Mouse (Mus musculus): ENCODE data around the gene Stard10. TPM values are rescaled to one million over a fixed set of nuclear protein-coding genes. Genes with fewer than 3 reads are reported as not detected.

The Stard10 gene
- 4.4 and 6.8 TPM in 2 replicates for polyA plus RNA-seq (2015; fragmentation: Nextera tagmentation; extraction: Ambion mirVana)

- peaks cover 13% of the 10 kb centered on the region for H3K4me1 ChIP-seq (replicated peaks)
- H3K4me3 ChIP-seq (replicated peaks): no peak within 1 kb of the TSS
- H3K9ac ChIP-seq (replicated peaks): no peak within 1 kb of the TSS
- no peak within 1 kb of the TSS for H3K27ac ChIP-seq
- peaks cover 27% of the 10 kb centered on the region for H3K27me3 ChIP-seq
- H3K36me3 ChIP-seq: no peaks in the 10 kb centered on the region
- no peak for ATAC-seq
- WGBS: 81% methylated on average over 3 of the region's 3 CpGs
- H3K9me3 ChIP-seq: no peaks in the 10 kb centered on the region
- H3K4me2 ChIP-seq (replicated peaks): no peak within 1 kb of the TSS
These were observed at the start of gene Stard10 for GRCm38 (mm10) chr7:101317014-101317413. Gene Stard10, plus strand, starts transcription at chr7:101317086.

GRCm38 (mm10) chr7:101267457-101268259, 49.2 kb upstream of the Stard10 start:
- ATAC-seq: no peak
- H3K27ac ChIP-seq: no peak overlapping the region
- no peak overlapping the region for H3K9ac ChIP-seq (replicated peaks)
- H3K4me1 ChIP-seq (replicated peaks): peaks cover 3% of the 10 kb centered on the region; the same call in 1 of the 2 replicates
- no peaks in the 10 kb centered on the region for H3K9me3 ChIP-seq
- no peak overlapping the region for H3K4me3 ChIP-seq (replicated peaks)
- peaks cover 13% of the 10 kb centered on the region for H3K36me3 ChIP-seq
- no peaks in the 10 kb centered on the region for H3K27me3 ChIP-seq
- WGBS: 81% methylated on average over 3 of the region's 3 CpGs
- H3K4me2 ChIP-seq (replicated peaks): no peak overlapping the region

- 89% methylated on average over 1 of the region's 1 CpGs for WGBS
- Histone ChIP-seq H3K4me1 (replicated peaks) (no peaks in the 10 kb centered on the region), H3K36me3 (peaks cover 36% of the 10 kb centered on the region), H3K4me3 (replicated peaks) (no peak overlapping the region), H3K4me2 (replicated peaks) (no peak overlapping the region), H3K9ac (replicated peaks) (no peak overlapping the region), H3K27ac (no peak overlapping the region), H3K27me3 (no peaks in the 10 kb centered on the region), H3K9me3 (no peaks in the 10 kb centered on the region)
- no peak for ATAC-seq
These were observed 45.3 kb upstream of the Stard10 start for GRCm38 (mm10) chr7:101271602-101272001.

- 94% methylated on average over 8 of the region's 8 CpGs for WGBS
- H3K36me3 ChIP-seq: peaks cover 46% of the 10 kb centered on the region
- no peak overlapping the region for H3K9ac ChIP-seq (replicated peaks)
- ATAC-seq: no peak
- no peak overlapping the region for H3K4me3 ChIP-seq (replicated peaks)
- H3K27ac ChIP-seq: no peak overlapping the region
- no peak overlapping the region for H3K4me2 ChIP-seq (replicated peaks)
- H3K9me3 ChIP-seq: no peaks in the 10 kb centered on the region
- no peaks in the 10 kb centered on the region for H3K4me1 ChIP-seq (replicated peaks)
- no peaks in the 10 kb centered on the region for H3K27me3 ChIP-seq
These were observed 44.3 kb upstream of the Stard10 start for GRCm38 (mm10) chr7:101272466-101273160.

- Histone ChIP-seq H3K4me3 (replicated peaks) (no peak overlapping the region), H3K4me2 (replicated peaks) (no peak overlapping the region), H3K27ac (no peak overlapping the region), H3K9ac (replicated peaks) (no peak overlapping the region), H3K9me3 (no peaks in the 10 kb centered on the region), H3K4me1 (replicated peaks) (no peaks in the 10 kb centered on the region), H3K27me3 (no peaks in the 10 kb centered on the region), H3K36me3 (peaks cover 68% of the 10 kb centered on the region)
- 85% methylated on average over 3 of the region's 3 CpGs for WGBS
- no peak for ATAC-seq
These were observed 34.2 kb upstream of the Stard10 start for GRCm38 (mm10) chr7:101282721-101283120.

GRCm38 (mm10) chr7:101284504-101284903, 32.4 kb upstream of the Stard10 start:
- Histone ChIP-seq H3K9ac (replicated peaks) (no peak overlapping the region), H3K27ac (no peak overlapping the region), H3K36me3 (peaks cover 50% of the 10 kb centered on the region), H3K27me3 (no peaks in the 10 kb centered on the region), H3K9me3 (no peaks in the 10 kb centered on the region), H3K4me1 (replicated peaks) (no peaks in the 10 kb centered on the region), H3K4me2 (replicated peaks) (no peak overlapping the region), H3K4me3 (replicated peaks) (no peak overlapping the region)
- WGBS: 100% methylated on average over 1 of the region's 1 CpGs
- ATAC-seq: no peak

- H3K4me2 ChIP-seq (replicated peaks): no peak overlapping the region
- H3K27me3 ChIP-seq: no peaks in the 10 kb centered on the region
- H3K4me3 ChIP-seq (replicated peaks): no peak overlapping the region
- no peak for ATAC-seq
- WGBS: 89% methylated on average over 4 of the region's 4 CpGs
- no peak overlapping the region for H3K27ac ChIP-seq
- no peak overlapping the region for H3K9ac ChIP-seq (replicated peaks)
- H3K4me1 ChIP-seq (replicated peaks): no peaks in the 10 kb centered on the region
- peaks cover 47% of the 10 kb centered on the region for H3K36me3 ChIP-seq
- no peaks in the 10 kb centered on the region for H3K9me3 ChIP-seq
These were observed 30.0 kb upstream of the Stard10 start for GRCm38 (mm10) chr7:101286891-101287290.

GRCm38 (mm10) chr7:101287820-101288219, 29.1 kb upstream of the Stard10 start:
- Histone ChIP-seq H3K36me3 (peaks cover 42% of the 10 kb centered on the region), H3K27ac (no peak overlapping the region), H3K27me3 (no peaks in the 10 kb centered on the region), H3K9ac (replicated peaks) (no peak overlapping the region), H3K4me3 (replicated peaks) (no peak overlapping the region), H3K4me2 (replicated peaks) (no peak overlapping the region), H3K9me3 (no peaks in the 10 kb centered on the region), H3K4me1 (replicated peaks) (no peaks in the 10 kb centered on the region)
- 88% methylated on average over 2 of the region's 2 CpGs for WGBS
- no peak for ATAC-seq

- H3K9ac ChIP-seq (replicated peaks): no peak overlapping the region
- no peak overlapping the region for H3K4me2 ChIP-seq (replicated peaks)
- H3K27me3 ChIP-seq: no peaks in the 10 kb centered on the region
- no peaks in the 10 kb centered on the region for H3K4me1 ChIP-seq (replicated peaks)
- no peaks in the 10 kb centered on the region for H3K9me3 ChIP-seq
- peak; percentile 37; the same call in 1 of the 2 replicates for ATAC-seq
- WGBS: 33% methylated on average over 4 of the region's 4 CpGs
- peaks cover 40% of the 10 kb centered on the region for H3K36me3 ChIP-seq
- no peak overlapping the region for H3K4me3 ChIP-seq (replicated peaks)
- no peak overlapping the region for H3K27ac ChIP-seq
These were observed 28.4 kb upstream of the Stard10 start for GRCm38 (mm10) chr7:101288436-101288835.

- Histone ChIP-seq H3K9me3 (no peaks in the 10 kb centered on the region), H3K36me3 (peaks cover 27% of the 10 kb centered on the region), H3K9ac (replicated peaks) (no peak overlapping the region), H3K4me3 (replicated peaks) (no peak overlapping the region), H3K4me1 (replicated peaks) (no peaks in the 10 kb centered on the region), H3K27me3 (no peaks in the 10 kb centered on the region), H3K27ac (no peak overlapping the region), H3K4me2 (replicated peaks) (no peak overlapping the region)
- 93% methylated on average over 10 of the region's 10 CpGs for WGBS
- no peak for ATAC-seq
These were observed 26.5 kb upstream of the Stard10 start for GRCm38 (mm10) chr7:101290401-101290800.

GRCm38 (mm10) chr7:101291211-101291610, 25.7 kb upstream of the Stard10 start:
- Histone ChIP-seq H3K27ac (no peak overlapping the region), H3K4me2 (replicated peaks) (no peak overlapping the region), H3K27me3 (no peaks in the 10 kb centered on the region), H3K4me3 (replicated peaks) (no peak overlapping the region), H3K36me3 (peaks cover 24% of the 10 kb centered on the region), H3K9ac (replicated peaks) (no peak overlapping the region), H3K9me3 (no peaks in the 10 kb centered on the region), H3K4me1 (replicated peaks) (peaks cover 3% of the 10 kb centered on the region)
- ATAC-seq: no peak
- 88% methylated on average over 5 of the region's 5 CpGs for WGBS

GRCm38 (mm10) chr7:101291641-101292040, 25.2 kb upstream of the Stard10 start:
- WGBS: 95% methylated on average over 8 of the region's 8 CpGs
- Histone ChIP-seq H3K27ac (no peak overlapping the region), H3K27me3 (no peaks in the 10 kb centered on the region), H3K9me3 (no peaks in the 10 kb centered on the region), H3K4me3 (replicated peaks) (no peak overlapping the region), H3K4me1 (replicated peaks) (peaks cover 6% of the 10 kb centered on the region), H3K36me3 (peaks cover 24% of the 10 kb centered on the region), H3K4me2 (replicated peaks) (no peak overlapping the region), H3K9ac (replicated peaks) (no peak overlapping the region)
- ATAC-seq: no peak
